In the genomic region with DNA sequence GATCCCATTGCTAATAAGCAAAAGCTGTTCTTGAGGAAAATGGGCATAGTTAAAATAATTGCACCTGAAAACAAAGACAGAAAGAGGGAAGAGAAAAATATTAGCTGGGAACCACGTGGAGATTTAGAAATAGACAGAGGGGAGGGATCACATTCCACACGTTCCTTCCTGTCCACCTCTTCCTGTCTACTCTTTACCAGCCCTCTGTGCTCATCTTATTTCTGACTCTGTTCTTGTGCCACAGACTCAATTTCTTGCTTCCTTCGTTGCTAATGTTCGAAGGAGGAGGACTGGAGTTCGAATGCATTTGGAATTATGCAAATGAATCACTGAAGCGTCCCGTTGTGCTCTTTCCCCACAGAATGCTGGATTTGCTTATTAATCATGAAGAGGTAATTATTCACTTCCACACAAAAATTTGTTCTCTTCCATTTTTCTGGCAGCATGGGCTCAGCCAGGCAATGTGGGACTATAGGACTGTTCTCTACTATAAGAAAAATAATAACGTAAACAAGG, we compare ENCODE assay signal across 24 mouse cellular contexts.
A peak's percentile ranks its signal among the peaks of the same experiment; 100 is the strongest.
DNase-seq lines count a peak whose midpoint lies in the region; ATAC-seq and TF ChIP-seq lines count a peak whose summit lies in the region.
"Had no signal": no experiment of that assay in that cellular context is flagged by ENCODE, and none has a peak within 500 bp of the region (broad histone marks: within the 10 kb centered on the region; RNA-seq: fewer than 3 reads in every experiment).

No protein-coding gene starts in this region.

- no peak overlapping the region for H3K9ac ChIP-seq in CH12.LX (ENCODE audit: insufficient read depth, low read depth)
- H3K9ac ChIP-seq in kidney, embryonic 14.5 days (ENCODE audit: low read depth, low read length) = no peak overlapping the region
- H3K9ac ChIP-seq in stomach, postnatal 0 days (ENCODE audit: low read length) = no peak overlapping the region
- H3K9ac ChIP-seq in lung, postnatal 0 days (replicated peaks; ENCODE audit: low read depth) = no peak overlapping the region
- H3K9ac ChIP-seq: embryonic facial prominence, embryonic 15.5 days; hindbrain, embryonic 13.5 days had no signal

- no peak for TF ChIP-seq EP300 in CH12.LX (IDR thresholded peaks at IDR 0.05; ENCODE audit: low read length)
- TF ChIP-seq EP300 in stomach, postnatal 0 days (optimal IDR thresholded peaks at IDR 0.05) = no peak
- no peak for TF ChIP-seq EP300 in lung, postnatal 0 days (IDR thresholded peaks at IDR 0.05)

- TF ChIP-seq CTCF in CH12.LX (conservative IDR thresholded peaks at IDR 0.05 in 1 of 2, IDR thresholded peaks at IDR 0.05 in 1 of 2; ENCODE audit: low read depth in 2 of 2, low read length in 2 of 2) = no peak
- TF ChIP-seq CTCF in stomach, postnatal 0 days (IDR thresholded peaks at IDR 0.05; ENCODE audit: low read depth) = no peak
- no peak for TF ChIP-seq CTCF in lung, postnatal 0 days (IDR thresholded peaks at IDR 0.05)

- no peak overlapping the region for H3K27ac ChIP-seq in CH12.LX (ENCODE audit: insufficient read depth, low read depth)
- H3K27ac ChIP-seq in kidney, embryonic 14.5 days (ENCODE audit: low read depth, low read length) = peak overlapping the region; percentile 49; the same call in 1 of the 2 replicates
- H3K27ac ChIP-seq in stomach, postnatal 0 days (replicated peaks) = no peak overlapping the region
- no peak overlapping the region for H3K27ac ChIP-seq in lung, postnatal 0 days (ENCODE audit: low read length)
- H3K27ac ChIP-seq: embryonic facial prominence, embryonic 15.5 days; forebrain, embryonic 10.5 days; gastrocnemius, adult 2 months; heart, embryonic 10.5 days; hindbrain, embryonic 13.5 days; hindbrain, postnatal 0 days had no signal

- whole genome bisulfite sequencing in kidney, embryonic 14.5 days = 74% methylated on average over 8 of the region's 8 CpGs
- 77% methylated on average over 8 of the region's 8 CpGs for WGBS in stomach, postnatal 0 days
- WGBS in lung, postnatal 0 days = 64% methylated on average over 8 of the region's 8 CpGs

- peaks cover 2 to 20% of the 10 kb centered on the region in 2 experiments; a peak in 2 of 4 replicates for H3K4me1 ChIP-seq in CH12.LX (ENCODE audit: control insufficient read depth in 1 of 2, insufficient read depth in 2 of 2)
- no peaks in the 10 kb centered on the region for H3K4me1 ChIP-seq in kidney, embryonic 14.5 days (ENCODE audit: control insufficient read depth, insufficient read depth, low read length)
- no peaks in the 10 kb centered on the region for H3K4me1 ChIP-seq in stomach, postnatal 0 days (replicated peaks; ENCODE audit: control insufficient read depth, insufficient read depth)
- H3K4me1 ChIP-seq in lung, postnatal 0 days (ENCODE audit: insufficient read depth, low read depth, low read length) = no peaks in the 10 kb centered on the region
- H3K4me1 ChIP-seq: embryonic facial prominence, embryonic 15.5 days; heart, embryonic 10.5 days had no signal

- TF ChIP-seq RAD21 in CH12.LX (IDR thresholded peaks at IDR 0.05; ENCODE audit: low read depth, low read length) = no peak

- no peaks in the 10 kb centered on the region for H3K36me3 ChIP-seq in CH12.LX (replicated peaks in 1 of 2; ENCODE audit: control insufficient read depth in 1 of 2, insufficient read depth in 1 of 2, low read length in 1 of 2)
- H3K36me3 ChIP-seq in kidney, embryonic 14.5 days (ENCODE audit: control insufficient read depth, insufficient read depth, low read length) = no peaks in the 10 kb centered on the region
- no peaks in the 10 kb centered on the region for H3K36me3 ChIP-seq in stomach, postnatal 0 days (ENCODE audit: control insufficient read depth, insufficient read depth, low read length)
- H3K36me3 ChIP-seq in lung, postnatal 0 days (ENCODE audit: insufficient read depth, low read length) = no peaks in the 10 kb centered on the region
- H3K36me3 ChIP-seq: embryonic facial prominence, embryonic 15.5 days; forebrain, embryonic 10.5 days; heart, embryonic 10.5 days; hindbrain, embryonic 13.5 days had no signal

- H3K79me2 ChIP-seq in CH12.LX (replicated peaks; ENCODE audit: control insufficient read depth, extremely low read depth, insufficient read depth, poor library complexity, severe bottlenecking) = no peaks in the 10 kb centered on the region

- TF ChIP-seq POLR2A in CH12.LX (IDR thresholded peaks at IDR 0.05; ENCODE audit: low read depth, low read length) = no peak

- intact Hi-C loops in heart, postnatal 25 days (cut with DNase I) = no loop called here

- DNase-seq in heart, adult 11 months = peak; percentile 35
- no peak for DNase-seq in heart, postnatal 25 days (ENCODE audit: low spot score)
- DNase-seq in CH12.LX (ENCODE audit: extremely low read depth) = peak; percentile 24
- peak; percentile 24 for DNase-seq in kidney, postnatal 14 days
- no peak for DNase-seq in stomach, postnatal 0 days (ENCODE audit: low spot score)
- no peak for DNase-seq in lung, postnatal 0 days (ENCODE audit: low spot score)
- DNase-seq: adrenal gland, adult 2 months; adrenal gland, postnatal 25 days; B cell, adult 2 months; cerebellum, adult 2 months; cerebellum, postnatal 14 days; embryo, embryonic 11 days; gastrocnemius, adult 2 months; gastrocnemius, postnatal 25 days; heart, postnatal 10 days had no signal

- no peaks in the 10 kb centered on the region for H3K27me3 ChIP-seq in CH12.LX (replicated peaks)
- no peaks in the 10 kb centered on the region for H3K27me3 ChIP-seq in kidney, embryonic 14.5 days (ENCODE audit: control insufficient read depth, insufficient read depth, low read length)
- no peaks in the 10 kb centered on the region for H3K27me3 ChIP-seq in stomach, postnatal 0 days (ENCODE audit: control insufficient read depth, insufficient read depth, low read length)
- H3K27me3 ChIP-seq in lung, postnatal 0 days (replicated peaks; ENCODE audit: insufficient read depth, low read length) = no peaks in the 10 kb centered on the region
- H3K27me3 ChIP-seq: embryonic facial prominence, embryonic 15.5 days; hindbrain, embryonic 13.5 days had no signal

- H3K4me2 ChIP-seq in CH12.LX (ENCODE audit: insufficient read depth, low read depth, poor library complexity, severe bottlenecking) = no peak overlapping the region
- H3K4me2 ChIP-seq in kidney, embryonic 14.5 days (replicated peaks; ENCODE audit: low read depth, low read length) = no peak overlapping the region
- no peak overlapping the region for H3K4me2 ChIP-seq in stomach, postnatal 0 days (replicated peaks; ENCODE audit: low read depth)
- H3K4me2 ChIP-seq in lung, postnatal 0 days (replicated peaks; ENCODE audit: low read depth, low read length) = no peak overlapping the region
- H3K4me2 ChIP-seq: embryonic facial prominence, embryonic 15.5 days; hindbrain, embryonic 13.5 days had no signal

- in situ Hi-C loops in CH12.LX (cut with MboI; ENCODE audit: low pct_ligation_motif_present, low pct_unique_long_range_greater_than_20kb, low sequenced_read_pairs) = no loop called here

- ATAC-seq in kidney, embryonic 14.5 days (ENCODE audit: low FRiP score, low TSS enrichment) = no peak
- ATAC-seq in stomach, postnatal 0 days (ENCODE audit: low FRiP score, low TSS enrichment) = no peak
- ATAC-seq in lung, postnatal 0 days = no peak
- ATAC-seq: CD4-positive, CD25-positive, alpha-beta regulatory T cell, adult 4 months; forebrain, embryonic 14.5 days; hindbrain, postnatal 0 days had no signal

- no peak overlapping the region for H3K4me3 ChIP-seq in CH12.LX (replicated peaks in 1 of 3; ENCODE audit: low read depth in 2 of 3, low read length in 2 of 3, poor library complexity in 1 of 3)
- H3K4me3 ChIP-seq in kidney, embryonic 14.5 days (ENCODE audit: low read length) = no peak overlapping the region
- no peak overlapping the region for H3K4me3 ChIP-seq in stomach, postnatal 0 days (ENCODE audit: low read depth, low read length)
- no peak overlapping the region for H3K4me3 ChIP-seq in lung, postnatal 0 days (ENCODE audit: low read depth, low read length)
- H3K4me3 ChIP-seq: embryonic facial prominence, embryonic 15.5 days; erythroblast, embryonic 14.5 days; forebrain, embryonic 10.5 days; gastrocnemius, adult 2 months; heart, embryonic 10.5 days; hindbrain, embryonic 13.5 days had no signal

- H3K9me3 ChIP-seq in CH12.LX (replicated peaks; ENCODE audit: low read length) = no peaks in the 10 kb centered on the region
- H3K9me3 ChIP-seq in kidney, embryonic 14.5 days (ENCODE audit: control insufficient read depth, low read length) = no peaks in the 10 kb centered on the region
- no peaks in the 10 kb centered on the region for H3K9me3 ChIP-seq in stomach, postnatal 0 days (ENCODE audit: control insufficient read depth, low read length)
- no peaks in the 10 kb centered on the region for H3K9me3 ChIP-seq in lung, postnatal 0 days (ENCODE audit: low read length)
- H3K9me3 ChIP-seq: embryonic facial prominence, embryonic 15.5 days; forebrain, embryonic 10.5 days; heart, embryonic 10.5 days; hindbrain, embryonic 13.5 days had no signal

- dilution Hi-C loops in CH12.LX (cut with MboI; ENCODE audit: extremely low pct_ligation_motif_present, extremely low pct_unique_long_range_greater_than_20kb, low sequenced_read_pairs) = no loop called here

TF ChIP-seq in CH12.LX, 34 proteins besides CTCF, POLR2A, EP300 and RAD21 (continues in another document):
- TF ChIP-seq MEF2A (IDR thresholded peaks at IDR 0.05; ENCODE audit: borderline replicate concordance, low read depth, low read length) (no peak), MAFK (IDR thresholded peaks at IDR 0.05; ENCODE audit: insufficient replicate concordance, low read length) (no peak), E2F4 (IDR thresholded peaks at IDR 0.05; ENCODE audit: insufficient replicate concordance, low read depth, low read length) (no peak), MAZ (IDR thresholded peaks at IDR 0.05; ENCODE audit: low read depth, low read length) (no peak), CHD1 (IDR thresholded peaks at IDR 0.05; ENCODE audit: low read depth, low read length) (no peak), PAX5 (IDR thresholded peaks at IDR 0.05; ENCODE audit: low read length) (no peak), USF1 (IDR thresholded peaks at IDR 0.05; ENCODE audit: low read depth, low read length) (no peak), TCF12 (IDR thresholded peaks at IDR 0.05; ENCODE audit: low read depth, low read length) (no peak), CHD2 (IDR thresholded peaks at IDR 0.05; ENCODE audit: low read length) (no peak), BHLHE40 (IDR thresholded peaks at IDR 0.05; ENCODE audit: low read depth, low read length) (no peak), RCOR1 (conservative IDR thresholded peaks at IDR 0.05; ENCODE audit: low read depth, low read length) (no peak), MAX (IDR thresholded peaks at IDR 0.05; ENCODE audit: low read length) (no peak), MYC (IDR thresholded peaks at IDR 0.05; ENCODE audit: low read depth, low read length) (no peak), IRF4 (IDR thresholded peaks at IDR 0.05; ENCODE audit: low read depth, low read length) (no peak), HCFC1 (IDR thresholded peaks at IDR 0.05; ENCODE audit: low read depth, low read length) (no peak), NRF1 (IDR thresholded peaks at IDR 0.05; ENCODE audit: low read depth, low read length) (no peak), ZKSCAN1 (IDR thresholded peaks at IDR 0.05; ENCODE audit: borderline replicate concordance, low read depth, low read length) (no peak), NELFE (IDR thresholded peaks at IDR 0.05; ENCODE audit: low read depth, low read length) (no peak)

Comparison
In these comparisons a context has a peak if more than half of its experiments do, and no peak if none do; other contexts are left out.
1. DNase-seq: peak in heart, adult 11 months (single experiment), CH12.LX (single experiment) and kidney, postnatal 14 days (single experiment); none in heart, postnatal 25 days (single experiment), stomach, postnatal 0 days (single experiment) and lung, postnatal 0 days (single experiment).